Mouse (Mus musculus): ENCODE measurements at regions not wholly inside any gene's neighbourhood (a gene's known extent, or its start where the extent isn't known, plus 50 kb on each side); places are given as distances from the start of the nearest gene placed in this dataset.

GRCm38 (mm10) chr3:52863146-52863849 lies 153.7 kb downstream of the Cog6 start:
- H3K4me2 ChIP-seq (ENCODE audit: low read depth, low read length), result no peak overlapping the region
- H3K9me3 ChIP-seq (ENCODE audit: low read length), result no peaks in the 10 kb centered on the region
- 60% methylated on average over 8 of the region's 8 CpGs for WGBS (ENCODE audit: insufficient replicate concordance)
- no peak for TF ChIP-seq CTCF (IDR thresholded peaks at IDR 0.05; ENCODE audit: low read depth)
- TF ChIP-seq EP300 (IDR thresholded peaks at IDR 0.05; ENCODE audit: low read depth), result no peak
- H3K27ac ChIP-seq (ENCODE audit: low read depth), result no peak overlapping the region
- no peaks in the 10 kb centered on the region for H3K27me3 ChIP-seq (ENCODE audit: insufficient read depth, low read length)
- ATAC-seq, result no peak
- H3K36me3 ChIP-seq (replicated peaks; ENCODE audit: insufficient read depth, low read length), result no peaks in the 10 kb centered on the region
- no peaks in the 10 kb centered on the region for H3K4me1 ChIP-seq (ENCODE audit: insufficient read depth)
- DNase-seq, result no peak
- H3K4me3 ChIP-seq (ENCODE audit: low read depth, low read length), result no peak overlapping the region
- H3K9ac ChIP-seq (replicated peaks), result no peak overlapping the region

DNA sequence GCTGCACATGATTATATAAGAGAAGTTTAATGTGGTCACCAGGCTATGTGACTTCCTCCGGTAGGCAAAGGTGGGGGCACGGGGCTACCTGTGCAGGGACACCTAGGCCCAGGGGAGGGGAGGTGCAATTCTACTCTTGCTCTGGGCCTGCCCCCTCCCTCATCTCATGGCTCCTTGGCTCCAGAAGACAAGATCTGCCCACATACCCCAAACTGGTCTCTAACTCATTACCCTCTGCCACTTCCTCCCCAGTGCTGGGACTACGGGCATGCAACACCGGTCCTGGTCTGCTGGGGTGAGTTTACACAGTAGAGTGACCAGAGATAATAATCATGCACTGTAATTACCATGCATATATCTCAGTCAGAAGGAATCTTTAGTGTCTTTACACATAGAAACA lies 155.0 kb downstream of the Cog6 start:
- TF ChIP-seq CTCF (IDR thresholded peaks at IDR 0.05; ENCODE audit: low read depth) (no peak), EP300 (IDR thresholded peaks at IDR 0.05; ENCODE audit: low read depth) (no peak)

GRCm38 (mm10) chr3:52861538-52861937 lies 155.5 kb downstream of the Cog6 start:
- Histone ChIP-seq H3K4me3 (ENCODE audit: low read depth, low read length) (no peak overlapping the region), H3K4me2 (ENCODE audit: low read depth, low read length) (no peak overlapping the region), H3K4me1 (ENCODE audit: insufficient read depth) (no peaks in the 10 kb centered on the region), H3K36me3 (replicated peaks; ENCODE audit: insufficient read depth, low read length) (no peaks in the 10 kb centered on the region), H3K9ac (replicated peaks) (no peak overlapping the region), H3K27me3 (ENCODE audit: insufficient read depth, low read length) (no peaks in the 10 kb centered on the region), H3K9me3 (ENCODE audit: low read length) (no peaks in the 10 kb centered on the region), H3K27ac (ENCODE audit: low read depth) (no peak overlapping the region)
- no peak for DNase-seq
- WGBS (ENCODE audit: insufficient replicate concordance), result 82% methylated on average over 13 of the region's 13 CpGs
- TF ChIP-seq EP300 (IDR thresholded peaks at IDR 0.05; ENCODE audit: low read depth) (no peak), CTCF (IDR thresholded peaks at IDR 0.05; ENCODE audit: low read depth) (no peak)
- no peak for ATAC-seq

More for the DNA sequence above, 155.0 kb downstream of the Cog6 start:
- Histone ChIP-seq H3K27ac (ENCODE audit: low read depth) (no peak overlapping the region), H3K4me1 (ENCODE audit: insufficient read depth) (no peaks in the 10 kb centered on the region), H3K9ac (replicated peaks) (no peak overlapping the region), H3K4me2 (ENCODE audit: low read depth, low read length) (no peak overlapping the region), H3K36me3 (replicated peaks; ENCODE audit: insufficient read depth, low read length) (no peaks in the 10 kb centered on the region), H3K4me3 (ENCODE audit: low read depth, low read length) (no peak overlapping the region), H3K27me3 (ENCODE audit: insufficient read depth, low read length) (no peaks in the 10 kb centered on the region), H3K9me3 (ENCODE audit: low read length) (no peaks in the 10 kb centered on the region)
- WGBS (ENCODE audit: insufficient replicate concordance), result 66% methylated on average over 4 of the region's 4 CpGs
- no peak for DNase-seq
- ATAC-seq, result no peak

DNA sequence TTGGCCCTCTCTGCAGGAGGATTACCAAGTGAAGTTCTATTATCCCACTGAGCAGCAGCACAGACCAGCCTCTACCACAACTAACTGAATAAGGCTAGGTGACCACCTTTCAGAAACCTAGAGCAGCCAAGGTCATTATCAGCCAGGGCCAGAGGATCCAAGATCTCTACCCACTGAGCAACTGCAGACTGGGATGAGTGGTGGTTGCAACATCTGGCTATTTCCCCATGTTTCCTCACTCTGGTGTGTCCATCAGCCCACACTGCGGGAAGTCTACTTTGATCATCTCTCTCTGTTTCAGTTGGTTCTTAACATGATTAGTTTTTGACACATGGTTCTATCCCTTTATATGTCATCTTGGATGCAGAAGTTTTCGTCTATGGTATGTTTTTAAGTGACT lies 157.2 kb downstream of the Cog6 start:
- Histone ChIP-seq H3K4me1 (ENCODE audit: insufficient read depth) (no peaks in the 10 kb centered on the region), H3K9me3 (ENCODE audit: low read length) (no peaks in the 10 kb centered on the region), H3K27ac (ENCODE audit: low read depth) (no peak overlapping the region), H3K9ac (replicated peaks) (no peak overlapping the region), H3K36me3 (replicated peaks; ENCODE audit: insufficient read depth, low read length) (no peaks in the 10 kb centered on the region), H3K4me3 (ENCODE audit: low read depth, low read length) (no peak overlapping the region), H3K4me2 (ENCODE audit: low read depth, low read length) (no peak overlapping the region), H3K27me3 (ENCODE audit: insufficient read depth, low read length) (no peaks in the 10 kb centered on the region)
- DNase-seq (no peak), ATAC-seq (no peak)
- WGBS (ENCODE audit: insufficient replicate concordance), result 55% methylated on average over 2 of the region's 2 CpGs
- TF ChIP-seq CTCF (IDR thresholded peaks at IDR 0.05; ENCODE audit: low read depth) (no peak), EP300 (IDR thresholded peaks at IDR 0.05; ENCODE audit: low read depth) (no peak)

- H3K9me3 ChIP-seq (ENCODE audit: low read length), result no peaks in the 10 kb centered on the region
- no peaks in the 10 kb centered on the region for H3K27me3 ChIP-seq (ENCODE audit: insufficient read depth, low read length)
- H3K4me3 ChIP-seq (ENCODE audit: low read depth, low read length), result no peak overlapping the region
- H3K9ac ChIP-seq (replicated peaks), result no peak overlapping the region
- no peaks in the 10 kb centered on the region for H3K36me3 ChIP-seq (replicated peaks; ENCODE audit: insufficient read depth, low read length)
- H3K4me1 ChIP-seq (ENCODE audit: insufficient read depth), result no peaks in the 10 kb centered on the region
- 79% methylated on average over 8 of the region's 8 CpGs for WGBS (ENCODE audit: insufficient replicate concordance)
- no peak for ATAC-seq
- TF ChIP-seq EP300 (IDR thresholded peaks at IDR 0.05; ENCODE audit: low read depth) (no peak), CTCF (IDR thresholded peaks at IDR 0.05; ENCODE audit: low read depth) (no peak)
- no peak for DNase-seq
- H3K4me2 ChIP-seq (ENCODE audit: low read depth, low read length), result no peak overlapping the region
- no peak overlapping the region for H3K27ac ChIP-seq (ENCODE audit: low read depth)
Measured at GRCm38 (mm10) chr3:52859266-52859825, 157.7 kb downstream of the Cog6 start.

DNA sequence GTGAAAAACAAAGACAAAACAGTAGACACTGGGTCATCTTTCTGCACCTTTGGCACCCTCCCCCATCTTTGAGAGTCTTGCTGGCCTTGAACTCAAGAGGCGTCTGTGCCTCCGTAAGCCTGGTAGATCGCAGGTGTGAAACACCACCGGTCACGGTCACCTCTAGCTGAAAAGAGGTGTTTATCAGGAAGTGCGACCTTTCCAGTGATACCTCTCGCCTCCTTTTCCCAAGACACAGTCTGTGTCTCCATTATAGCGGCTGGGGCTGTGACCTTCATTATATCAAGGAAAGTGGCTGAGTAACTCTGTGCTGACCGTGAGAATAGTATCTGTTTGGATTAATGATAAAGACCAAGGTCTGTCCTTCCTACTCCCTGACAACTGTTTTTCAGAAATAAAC lies 158.8 kb downstream of the Cog6 start:
- Histone ChIP-seq H3K27me3 (ENCODE audit: insufficient read depth, low read length) (no peaks in the 10 kb centered on the region), H3K27ac (ENCODE audit: low read depth) (no peak overlapping the region), H3K36me3 (replicated peaks; ENCODE audit: insufficient read depth, low read length) (no peaks in the 10 kb centered on the region), H3K9me3 (ENCODE audit: low read length) (no peaks in the 10 kb centered on the region), H3K4me1 (ENCODE audit: insufficient read depth) (no peaks in the 10 kb centered on the region), H3K4me3 (ENCODE audit: low read depth, low read length) (no peak overlapping the region), H3K4me2 (ENCODE audit: low read depth, low read length) (no peak overlapping the region), H3K9ac (replicated peaks) (no peak overlapping the region)
- TF ChIP-seq EP300 (IDR thresholded peaks at IDR 0.05; ENCODE audit: low read depth), result no peak
- TF ChIP-seq CTCF (IDR thresholded peaks at IDR 0.05; ENCODE audit: low read depth), result no peak
- DNase-seq, result no peak
- no peak for ATAC-seq
- 79% methylated on average over 9 of the region's 9 CpGs for WGBS (ENCODE audit: insufficient replicate concordance)

All from liver, postnatal 0 days (tissue).